Mouse (Mus musculus) CH12.LX (cell line): ENCODE results near the gene Nprl3. TPM values are rescaled to one million over a fixed set of nuclear protein-coding genes. Genes with fewer than 3 reads are reported as not detected.
A peak's percentile ranks its signal among the peaks of the same experiment; 100 is the strongest.

Experiments
- DNase-seq: peaks from one replicate; pipeline ENCODE4 v3.0.0-alpha.2; 2013; ENCODE audit errors: extremely low read depth
- H3K27ac ChIP-seq: 2 replicates; pipeline ENCODE4 v1.5.1; 2012; ENCODE audit warnings: low read depth, mild to moderate bottlenecking, control low read depth, moderate library complexity; ENCODE audit not compliant: insufficient read depth
- H3K27me3 ChIP-seq: replicated peaks from 2 replicates; pipeline ENCODE3; 2012; ENCODE audit warnings: inconsistent platforms
- H3K36me3 ChIP-seq, 2 experiments: replicated peaks in 1 of 2; 2 replicates each; pipeline versions ENCODE3 to v1.6.1; 2012; ENCODE audit warnings: inconsistent platforms in 1 of 2, low read length in 1 of 2, mild to moderate bottlenecking in 1 of 2, mixed read lengths in 1 of 2, moderate library complexity in 1 of 2; ENCODE audit not compliant: control insufficient read depth in 1 of 2, insufficient read depth in 1 of 2
- H3K4me1 ChIP-seq, 2 experiments: 2 replicates each; pipeline ENCODE4 v1.6.1; 2012; ENCODE audit warnings: inconsistent platforms in 1 of 2, moderate library complexity in 1 of 2; ENCODE audit not compliant: insufficient read depth in 2 of 2, control insufficient read depth in 1 of 2
- H3K4me2 ChIP-seq: 2 replicates; pipeline ENCODE4 v1.6.1; 2012; ENCODE audit warnings: low read depth, mild to moderate bottlenecking, control low read depth; ENCODE audit not compliant: poor library complexity, insufficient read depth, severe bottlenecking
- H3K4me3 ChIP-seq, 3 experiments: fragments of 150-350 bp in 1 of 3; sonication (generic) in 1 of 3; replicated peaks in 1 of 3; 2 replicates each; pipeline versions ENCODE3 to v1.5.1; 2011 to 2012; ENCODE audit warnings: low read depth in 2 of 3, low read length in 2 of 3, mild to moderate bottlenecking in 2 of 3, moderate library complexity in 2 of 3, control low read depth in 1 of 3, improper control_type of control experiment in 1 of 3, inconsistent platforms in 1 of 3, mixed read lengths in 1 of 3; ENCODE audit not compliant: poor library complexity in 1 of 3
- H3K79me2 ChIP-seq: replicated peaks from 2 replicates; pipeline ENCODE4 v1.6.1; 2012; ENCODE audit warnings: mild to moderate bottlenecking, moderate library complexity; ENCODE audit not compliant: control insufficient read depth, poor library complexity, insufficient read depth, severe bottlenecking; ENCODE audit errors: extremely low read depth
- H3K9ac ChIP-seq: 2 replicates; pipeline ENCODE4 v1.6.1; 2012; ENCODE audit warnings: low read depth, mild to moderate bottlenecking, control low read depth, moderate library complexity; ENCODE audit not compliant: insufficient read depth
- H3K9me3 ChIP-seq: replicated peaks from 2 replicates; pipeline ENCODE3; 2012; ENCODE audit warnings: low read length, inconsistent platforms, mixed read lengths
- BHLHE40 ChIP-seq: IDR thresholded peaks from 2 replicates; pipeline ENCODE4 v1.6.1; 2011; ENCODE audit warnings: mild to moderate bottlenecking, low read depth, low read length, improper control_type of control experiment
- CHD1 ChIP-seq: IDR thresholded peaks from 2 replicates; pipeline ENCODE4 v1.6.1; 2012; ENCODE audit warnings: low read depth, low read length, improper control_type of control experiment, inconsistent platforms
- CHD2 ChIP-seq: IDR thresholded peaks from 2 replicates; pipeline ENCODE4 v1.6.1; 2011; ENCODE audit warnings: low read length, improper control_type of control experiment
- CTCF ChIP-seq, 2 experiments: IDR thresholded peaks in 1 of 2; conservative IDR thresholded peaks in 1 of 2; 2 replicates each; pipeline ENCODE4 v1.5.1; 2011 to 2012; ENCODE audit warnings: low read depth in 2 of 2, low read length in 2 of 2, improper control_type of control experiment in 1 of 2, inconsistent platforms in 1 of 2, mild to moderate bottlenecking in 1 of 2, moderate library complexity in 1 of 2
- E2F4 ChIP-seq: IDR thresholded peaks from 2 replicates; pipeline ENCODE4 v1.6.1; 2011; ENCODE audit warnings: low read depth, low read length, improper control_type of control experiment; ENCODE audit not compliant: insufficient replicate concordance
- EP300 ChIP-seq: IDR thresholded peaks from 2 replicates; pipeline ENCODE4 v1.6.1; 2011; ENCODE audit warnings: low read length, improper control_type of control experiment
- ETS1 ChIP-seq: conservative IDR thresholded peaks from 2 replicates; pipeline ENCODE4 v1.6.1; 2012; ENCODE audit warnings: low read depth, mild to moderate bottlenecking, inconsistent platforms, low read length, improper control_type of control experiment, moderate library complexity
- GABPA ChIP-seq: IDR thresholded peaks from 2 replicates; pipeline ENCODE4 v1.6.1; 2012; ENCODE audit warnings: low read depth, low read length, improper control_type of control experiment, inconsistent platforms; ENCODE audit not compliant: insufficient replicate concordance
- HCFC1 ChIP-seq: IDR thresholded peaks from 2 replicates; pipeline ENCODE4 v1.6.1; 2012; ENCODE audit warnings: low read depth, mild to moderate bottlenecking, inconsistent platforms, low read length, improper control_type of control experiment
- IRF4 ChIP-seq: IDR thresholded peaks from 2 replicates; pipeline ENCODE4 v1.6.1; 2014; ENCODE audit warnings: low read depth, mild to moderate bottlenecking, inconsistent platforms, low read length, improper control_type of control experiment
- JUN ChIP-seq: IDR thresholded peaks from 2 replicates; pipeline ENCODE4 v1.6.1; 2011; ENCODE audit warnings: low read depth, mild to moderate bottlenecking, low read length, improper control_type of control experiment, moderate library complexity; ENCODE audit not compliant: insufficient read depth
- JUND ChIP-seq: conservative IDR thresholded peaks from 2 replicates; pipeline ENCODE4 v1.6.1; 2011; ENCODE audit warnings: low read depth, low read length, improper control_type of control experiment
- KAT2A ChIP-seq: IDR thresholded peaks from 2 replicates; pipeline ENCODE4 v1.6.1; 2012; ENCODE audit warnings: low read length, improper control_type of control experiment, inconsistent platforms; ENCODE audit not compliant: insufficient replicate concordance
- MAFK ChIP-seq: IDR thresholded peaks from 2 replicates; pipeline ENCODE4 v1.6.1; 2011; ENCODE audit warnings: low read length, improper control_type of control experiment; ENCODE audit not compliant: insufficient replicate concordance
- MAX ChIP-seq: IDR thresholded peaks from 2 replicates; pipeline ENCODE4 v1.6.1; 2011; ENCODE audit warnings: low read length, improper control_type of control experiment
- MAZ ChIP-seq: IDR thresholded peaks from 2 replicates; pipeline ENCODE4 v1.6.1; 2012; ENCODE audit warnings: low read depth, mild to moderate bottlenecking, inconsistent platforms, low read length, improper control_type of control experiment, moderate library complexity
- MEF2A ChIP-seq: IDR thresholded peaks from 2 replicates; pipeline ENCODE4 v1.6.1; 2014; ENCODE audit warnings: low read depth, mild to moderate bottlenecking, inconsistent platforms, low read length, improper control_type of control experiment, borderline replicate concordance
- MXI1 ChIP-seq: IDR thresholded peaks from 2 replicates; pipeline ENCODE4 v1.6.1; 2011; ENCODE audit warnings: mild to moderate bottlenecking, low read depth, low read length, improper control_type of control experiment
- MYC ChIP-seq: IDR thresholded peaks from 2 replicates; pipeline ENCODE4 v1.6.1; 2011; ENCODE audit warnings: low read depth, mild to moderate bottlenecking, improper control_type of control experiment, low read length
- NELFE ChIP-seq: IDR thresholded peaks from 2 replicates; pipeline ENCODE4 v1.6.1; 2011; ENCODE audit warnings: low read depth, low read length, improper control_type of control experiment
- NRF1 ChIP-seq: IDR thresholded peaks from 2 replicates; pipeline ENCODE4 v1.6.1; 2014; ENCODE audit warnings: low read depth, mild to moderate bottlenecking, inconsistent platforms, low read length, improper control_type of control experiment, moderate library complexity
- PAX5 ChIP-seq: IDR thresholded peaks from 2 replicates; pipeline ENCODE4 v1.6.1; 2012; ENCODE audit warnings: low read length, inconsistent platforms, mixed read lengths
- POLR2AphosphoS2 ChIP-seq: IDR thresholded peaks from 2 replicates; pipeline ENCODE4 v1.6.1; 2011; ENCODE audit warnings: low read depth, low read length, improper control_type of control experiment
- RAD21 ChIP-seq: IDR thresholded peaks from 2 replicates; pipeline ENCODE4 v1.6.1; 2011; ENCODE audit warnings: low read depth, mild to moderate bottlenecking, low read length, improper control_type of control experiment, moderate library complexity
- RCOR1 ChIP-seq: conservative IDR thresholded peaks from 2 replicates; pipeline ENCODE4 v1.6.1; 2012; ENCODE audit warnings: low read depth, mild to moderate bottlenecking, inconsistent platforms, low read length, improper control_type of control experiment
- SMC3 ChIP-seq: IDR thresholded peaks from 2 replicates; pipeline ENCODE4 v1.6.1; 2011; ENCODE audit warnings: low read depth, low read length, improper control_type of control experiment
- TBP ChIP-seq: conservative IDR thresholded peaks from 2 replicates; pipeline ENCODE4 v1.6.1; 2011; ENCODE audit warnings: low read depth, low read length, improper control_type of control experiment
- TCF12 ChIP-seq: IDR thresholded peaks from 2 replicates; pipeline ENCODE4 v1.6.1; 2014; ENCODE audit warnings: low read depth, mild to moderate bottlenecking, inconsistent platforms, low read length, improper control_type of control experiment
- UBTF ChIP-seq: IDR thresholded peaks from 2 replicates; pipeline ENCODE4 v1.6.1; 2012; ENCODE audit warnings: low read depth, mild to moderate bottlenecking, inconsistent platforms, low read length, improper control_type of control experiment, moderate library complexity
- USF1 ChIP-seq: IDR thresholded peaks from 2 replicates; pipeline ENCODE4 v1.6.1; 2014; ENCODE audit warnings: low read depth, mild to moderate bottlenecking, inconsistent platforms, low read length, improper control_type of control experiment
- USF2 ChIP-seq: conservative IDR thresholded peaks from 2 replicates; pipeline ENCODE4 v1.6.1; 2011; ENCODE audit warnings: low read depth, low read length, improper control_type of control experiment
- ZMIZ1 ChIP-seq: IDR thresholded peaks from 2 replicates; pipeline ENCODE4 v1.6.1; 2012; ENCODE audit warnings: low read depth, mild to moderate bottlenecking, inconsistent platforms, low read length, improper control_type of control experiment
- ZNF384 ChIP-seq: IDR thresholded peaks from 2 replicates; pipeline ENCODE4 v1.6.1; 2012; ENCODE audit warnings: low read depth, low read length, improper control_type of control experiment, inconsistent platforms
- dilution Hi-C: fragments of 300-500 bp; cut with MboI; formaldehyde crosslinking; loops from 2 replicates; pipeline ENCODE4 v1.14.3; 2020; ENCODE audit warnings: low sequenced_read_pairs; ENCODE audit not compliant: extremely low pct_unique_long_range_greater_than_20kb, extremely low pct_ligation_motif_present
- in situ Hi-C: fragments of 300-500 bp; cut with MboI; formaldehyde crosslinking; loops from 3 replicates; pipeline ENCODE4 v1.14.3; 2019; ENCODE audit warnings: low sequenced_read_pairs, low pct_ligation_motif_present, low pct_unique_long_range_greater_than_20kb, mixed read lengths
- polyA plus RNA-seq: library from polyadenylated mRNA; unstranded; fragments of >175 nt; gene quantifications from 2 replicates; pipeline ENCODE4 v1.2.1, GENCODE M21; 2012; ENCODE audit warnings: low read depth; ENCODE audit not compliant: insufficient read length
- total RNA-seq, 2 experiments: library from RNA; depleted of rRNA; stranded (reverse); fragments of 300-350 nt in 1 of 2; fragments of >200 nt in 1 of 2; gene quantifications; 2 replicates each; pipeline ENCODE4 v1.2.3; 2012 to 2014

The Nprl3 gene
- total and polyA plus RNA-seq, 3 experiments, result 47.9 to 79.8 (median 51.7) TPM

- dilution Hi-C loops, result no loop called here
- no peak for TF ChIP-seq MXI1
- TF ChIP-seq NELFE, result no peak
- no peak for TF ChIP-seq GABPA
- TF ChIP-seq BHLHE40, result no peak
- H3K4me3 ChIP-seq, result no peak within 1 kb of the TSS
- DNase-seq, result no peak
- H3K79me2 ChIP-seq, result no peaks in the 10 kb centered on the region
- H3K4me1 ChIP-seq, result peaks cover 6 to 12% of the 10 kb centered on the region in 2 experiments
- H3K4me2 ChIP-seq, result no peak within 1 kb of the TSS
- no peak within 1 kb of the TSS for H3K27ac ChIP-seq
- H3K9ac ChIP-seq, result no peak within 1 kb of the TSS
- H3K9me3 ChIP-seq, result no peaks in the 10 kb centered on the region
- H3K36me3 ChIP-seq, result no peaks in the 10 kb centered on the region
- in situ Hi-C loops, result no loop called here
- peaks cover 14% of the 10 kb centered on the region for H3K27me3 ChIP-seq
Observed at GRCm38 (mm10) chr11:32276347-32276746, 8.8 kb upstream of the Nprl3 start, which contains the start of gene Hba-x. TSS of gene Hba-x (plus strand) at chr11:32276400.

GRCm38 (mm10) chr11:32271178-32271577, 3.7 kb upstream of the Nprl3 start:
- Histone ChIP-seq H3K27ac (no peak overlapping the region), H3K36me3 (no peaks in the 10 kb centered on the region), H3K4me2 (no peak overlapping the region), H3K27me3 (peaks cover 2% of the 10 kb centered on the region), H3K79me2 (peaks cover 4% of the 10 kb centered on the region; the same call in 1 of the 2 replicates), H3K9me3 (no peaks in the 10 kb centered on the region), H3K9ac (no peak overlapping the region), H3K4me3 (no peak overlapping the region), H3K4me1 (peaks cover 13 to 30% of the 10 kb centered on the region in 2 experiments)
- DNase-seq, result peak; percentile 86
- dilution Hi-C loops, result no loop called here
- in situ Hi-C loops, result no loop called here
- TF ChIP-seq BHLHE40 (peak; percentile 99), SMC3 (no peak), HCFC1 (no peak; the same call in 1 of the 2 replicates), ZMIZ1 (no peak), JUND (peak; percentile 41; the same call in 1 of the 2 replicates), MAZ (no peak), RAD21 (no peak), EP300 (peak; percentile 94), PAX5 (no peak), MAFK (peak; percentile 54; the same call in 1 of the 2 replicates), IRF4 (peak; percentile 80), MYC (peak; percentile 97), MAX (peak; percentile 95), GABPA (no peak), E2F4 (no peak), MEF2A (peak; percentile 71; the same call in 1 of the 2 replicates), NELFE (no peak), USF1 (no peak), CHD2 (peak; percentile 67; the same call in 1 of the 2 replicates), JUN (no peak; the same call in 1 of the 2 replicates), CTCF (conservative IDR thresholded peaks at IDR 0.05 in 1 of 2, IDR thresholded peaks at IDR 0.05 in 1 of 2; ENCODE audit: low read depth in 2 of 2, low read length in 2 of 2) (no peak), CHD1 (no peak), TBP (no peak), ZNF384 (no peak), KAT2A (no peak), RCOR1 (peak; percentile 86), TCF12 (peak; percentile 98), NRF1 (no peak), USF2 (no peak), POLR2AphosphoS2 (no peak), UBTF (no peak), ETS1 (peak; percentile 94)
